Mouse (Mus musculus) left cerebral cortex, postnatal 25 days (tissue): ENCODE measurements around the gene Cdca4. TPM values are rescaled to one million over a fixed set of nuclear protein-coding genes. Genes with fewer than 3 reads are reported as not detected.

Experiments
- DNase-seq, 2 experiments: peaks; one replicate each; pipeline ENCODE4 v3.0.0; 2022; ENCODE audit warnings: low spot score in 2 of 2, mixed read lengths in 1 of 2
- intact Hi-C: fragments of 180-260 bp; cut with DNase I; formaldehyde crosslinking; loops from one replicate; pipeline ENCODE4 v1.15.1; 2025
- total RNA-seq, 2 experiments: library from RNA; stranded (reverse); gene quantifications; 2 replicates each; pipeline ENCODE4 v1.2.3; 2021

The Cdca4 gene
- total RNA-seq, 2 experiments from 2014 or later, result 9.5 to 10.6 TPM

DNA sequence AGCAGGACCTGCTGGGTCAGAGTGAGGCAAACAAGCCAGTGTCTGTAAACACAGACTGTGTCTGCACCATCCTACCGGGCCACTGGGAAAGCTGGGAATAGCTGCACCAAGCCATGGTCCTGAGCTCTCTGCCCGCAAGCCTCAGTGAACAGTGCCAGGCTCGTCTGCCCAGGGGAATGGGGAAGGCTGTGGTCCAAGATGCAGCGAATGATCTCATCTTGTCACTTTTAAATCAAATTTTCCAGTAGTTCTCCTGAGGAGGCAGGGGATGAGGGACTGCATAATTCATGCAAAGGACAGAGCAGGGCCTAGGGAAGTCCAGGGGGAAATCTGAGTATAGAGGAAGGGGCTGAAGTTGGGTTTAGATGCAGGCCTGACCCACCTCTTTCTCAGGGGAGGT, 21.4 kb downstream of the Cdca4 start:
- intact Hi-C loops, result loop anchor here (1.0 kb wide), 1 partner anchor 22 kb away; the partner anchor contains the start of gene Cdca4
- DNase-seq, result no peak

DNA sequence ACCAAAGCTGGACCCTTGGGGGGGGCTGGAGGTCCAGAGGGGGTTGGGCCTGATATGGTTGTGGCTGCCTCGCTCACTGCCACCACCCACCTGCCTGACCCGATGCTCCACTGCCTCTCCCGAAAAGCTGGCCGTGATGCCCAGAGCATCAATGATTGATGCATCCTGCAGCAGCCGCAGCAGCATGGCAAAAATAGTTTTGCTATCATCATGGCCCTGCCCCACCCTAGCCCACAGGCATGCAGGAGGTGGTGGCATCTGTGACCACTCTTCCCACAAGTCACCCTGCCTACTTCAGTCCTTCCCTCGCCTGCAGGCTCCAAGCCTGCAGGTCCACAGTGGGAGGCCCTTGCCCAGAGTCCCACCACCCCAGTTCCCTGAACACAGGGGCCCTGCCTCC, 23.2 kb downstream of the Cdca4 start:
- intact Hi-C loops, result no loop called here
- DNase-seq, result no peak

DNA sequence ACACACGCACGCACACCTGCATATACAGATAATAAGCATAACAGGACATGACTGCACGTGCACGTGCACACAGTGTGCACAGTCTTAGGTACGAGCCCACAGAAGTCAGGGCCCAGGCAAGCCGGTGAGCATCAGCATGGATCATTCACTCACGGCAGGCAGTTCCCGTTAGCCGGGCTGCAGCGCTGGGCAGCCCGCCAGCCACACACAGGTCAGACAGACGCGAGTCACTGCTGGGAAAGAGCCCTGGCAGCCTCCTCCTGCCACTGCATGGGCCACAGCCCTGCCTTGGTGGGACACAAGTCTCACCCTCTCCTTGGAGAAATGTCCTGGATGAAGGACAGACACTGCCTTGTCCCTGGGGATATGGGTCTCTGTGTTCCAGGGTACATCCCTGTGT, 25.2 kb downstream of the Cdca4 start:
- intact Hi-C loops, result loop anchor here (5.0 kb wide), 1 partner anchor 38 kb away; no protein-coding TSS in a partner anchor
- DNase-seq, result no peak

DNA sequence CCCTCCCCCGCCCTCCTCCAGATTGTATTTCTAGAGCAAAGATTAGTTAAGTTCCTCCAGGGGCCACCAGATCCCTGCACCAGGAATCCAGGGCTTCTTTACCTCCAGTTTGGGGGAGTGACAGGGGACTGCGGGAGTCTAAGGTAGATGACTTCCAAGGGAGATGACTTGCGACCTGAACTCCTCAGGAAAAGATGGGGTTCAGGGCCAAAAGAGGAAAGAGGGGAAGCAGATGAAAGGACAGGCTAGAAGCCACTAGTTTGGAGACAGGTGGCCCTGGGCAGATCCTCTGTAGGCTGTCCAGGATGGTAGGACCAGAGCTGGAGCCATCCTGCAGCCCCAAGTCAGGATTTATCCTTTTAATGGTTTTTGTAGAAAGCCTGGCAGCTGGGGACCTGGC, 26.3 kb downstream of the Cdca4 start:
- DNase-seq, result no peak
- intact Hi-C loops, result loop anchor here (5.0 kb wide), 1 partner anchor 39 kb away; no protein-coding TSS in a partner anchor

DNA sequence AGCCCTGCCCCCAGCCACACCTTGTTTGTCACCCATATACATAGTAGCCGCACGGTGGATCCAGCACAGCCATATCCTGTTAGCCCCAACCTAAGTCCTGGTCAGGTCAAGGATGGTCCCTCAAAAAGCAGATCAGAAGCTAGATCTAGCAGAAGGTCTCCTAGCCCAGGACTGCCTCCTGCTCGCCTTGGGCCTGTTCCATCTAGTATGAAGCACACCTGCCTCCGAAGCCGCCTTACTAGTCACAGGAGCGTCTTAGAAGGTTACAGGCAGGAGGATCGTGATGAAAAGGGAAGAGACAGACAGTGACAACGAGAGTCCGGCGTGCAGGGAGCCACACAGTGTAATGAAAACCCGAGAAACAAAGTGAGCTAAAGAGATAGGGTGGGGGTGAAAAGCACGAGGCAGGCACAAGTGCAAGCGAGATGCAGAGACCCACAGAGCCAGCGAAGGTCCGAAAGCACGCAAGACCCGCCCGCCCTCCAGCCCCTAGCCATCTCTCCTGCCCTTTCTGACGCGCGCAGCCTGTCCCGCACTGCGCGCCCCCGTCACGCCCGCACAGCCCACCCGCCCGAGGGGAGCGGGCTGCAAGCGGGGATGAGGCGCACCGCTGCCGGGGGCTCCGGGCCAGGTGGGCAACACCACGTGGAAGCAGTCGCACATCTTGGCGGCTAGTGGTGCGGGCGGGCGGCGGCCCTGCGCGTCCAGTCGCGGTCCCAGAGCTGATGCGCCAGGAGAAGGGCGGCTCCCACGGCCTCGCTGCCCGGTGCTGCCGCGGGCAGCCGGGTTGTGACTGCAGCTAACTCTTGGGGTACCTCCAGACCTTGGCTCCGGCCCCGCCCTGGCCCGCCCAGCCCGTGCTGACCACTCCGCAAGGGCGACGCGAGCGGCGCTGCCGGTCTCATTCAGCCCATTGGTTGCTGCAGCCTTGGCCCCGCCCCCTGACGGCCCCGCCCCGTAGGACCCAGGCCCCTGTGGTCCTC, 27.1 kb downstream of the Cdca4 start, which contains the start of gene Ahnak2:
TSS of gene Ahnak2 (minus strand) at position 794 of the 983 bp plus-strand sequence.
- no peak for DNase-seq
- intact Hi-C loops, result loop anchor here (5.0 kb wide), 1 partner anchor 40 kb away; no protein-coding TSS in a partner anchor

DNA sequence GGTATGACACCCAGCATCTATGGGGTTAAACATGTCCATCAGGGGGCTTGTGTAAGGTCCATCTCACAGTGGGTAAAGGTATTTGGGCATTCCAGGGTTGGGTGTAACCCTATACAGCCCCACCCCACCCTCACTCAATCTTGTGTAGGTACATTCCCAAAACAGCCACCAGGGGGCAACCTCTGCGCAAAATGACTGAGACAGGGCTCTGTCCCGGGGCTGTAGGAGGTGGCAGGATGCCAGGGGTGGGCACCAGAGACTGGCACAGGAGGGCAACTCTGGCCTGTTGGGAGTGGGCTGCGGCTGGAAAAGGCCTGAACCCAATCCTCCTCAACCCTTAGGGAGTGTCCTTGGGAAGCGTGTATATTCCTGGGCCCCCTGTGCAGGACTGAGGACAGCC, 28.7 kb downstream of the Cdca4 start:
- intact Hi-C loops, result loop anchor here (5.0 kb wide), 1 partner anchor 42 kb away; no protein-coding TSS in a partner anchor
- DNase-seq, result peak; percentile 49 to 57

DNA sequence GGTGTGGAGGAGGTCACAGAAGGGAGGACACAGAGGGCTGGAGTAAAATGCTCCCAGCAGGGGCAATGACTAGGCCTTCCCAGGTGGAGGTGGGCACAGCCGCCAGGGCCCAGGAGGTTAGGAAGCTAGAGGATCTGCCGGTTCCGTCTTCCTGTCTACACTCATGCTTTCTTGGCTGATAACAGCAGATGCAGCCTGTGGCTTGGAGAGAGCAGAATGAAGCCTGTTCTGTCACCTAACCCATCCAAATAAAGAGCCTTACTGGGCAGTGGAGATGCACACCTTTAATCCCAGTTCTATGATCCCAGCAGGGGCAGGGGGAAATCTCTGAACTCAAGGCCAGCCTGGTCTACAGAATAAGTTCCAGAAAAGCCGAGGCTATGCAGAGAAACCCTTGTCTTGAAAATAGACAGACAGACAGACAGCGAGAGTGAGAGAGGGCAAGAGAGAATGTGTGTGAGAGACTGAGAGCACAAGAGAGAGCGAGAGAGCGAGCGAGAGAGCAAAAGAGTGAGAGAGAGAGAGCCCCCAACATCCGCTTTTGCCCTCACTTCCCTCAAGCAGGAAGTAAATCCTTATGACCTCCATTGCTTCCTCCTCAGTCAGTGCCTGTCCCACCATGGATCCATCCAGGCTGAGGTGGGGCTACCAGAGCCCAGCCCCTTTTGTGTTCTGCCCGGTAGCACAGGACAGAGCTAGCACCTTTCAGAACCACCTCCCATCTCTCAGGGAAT, 29.8 kb downstream of the Cdca4 start:
- no peak for DNase-seq
- intact Hi-C loops, result loop anchor here (1.0 kb wide), 1 partner anchor 52 kb away; no protein-coding TSS in a partner anchor

DNA sequence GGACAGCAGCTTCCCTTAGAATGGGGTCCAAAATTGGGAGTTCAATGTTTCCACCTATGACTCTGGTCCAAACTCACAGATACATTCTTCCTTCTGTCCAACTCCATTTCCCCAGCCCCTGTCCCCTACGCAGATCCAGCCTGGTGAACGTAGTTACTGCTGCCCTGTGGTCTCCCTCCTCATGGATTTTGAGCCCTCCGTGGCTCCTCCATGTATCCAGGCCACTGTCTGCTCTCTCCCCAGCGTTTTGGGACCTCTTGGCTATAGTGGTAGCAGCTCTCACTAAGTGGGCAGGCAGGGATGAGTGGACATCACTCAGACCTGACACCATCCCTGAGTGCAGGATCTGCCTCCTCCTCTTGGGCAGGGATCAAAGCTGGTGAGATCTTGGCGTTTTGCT, 30.5 kb downstream of the Cdca4 start:
- intact Hi-C loops, result loop anchor here (1.0 kb wide), 1 partner anchor 51 kb away; no protein-coding TSS in a partner anchor
- no peak for DNase-seq

DNA sequence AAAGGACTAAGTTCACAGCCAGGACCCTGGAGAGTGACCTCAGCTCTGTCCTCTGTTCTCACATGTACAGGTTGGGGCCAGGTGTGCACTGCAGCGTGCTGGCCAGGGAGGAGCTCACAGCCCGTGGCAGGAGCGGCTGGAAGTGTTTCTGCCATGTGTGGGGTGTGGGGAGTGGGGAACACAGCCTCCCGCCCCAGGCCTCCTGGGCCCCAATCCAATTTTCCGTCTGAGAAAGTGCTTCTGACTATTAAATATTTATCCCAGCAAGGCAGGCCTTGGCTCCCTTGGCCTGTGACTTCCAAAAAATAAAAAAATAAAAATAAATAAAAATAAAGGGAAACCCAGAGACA, 30.9 kb downstream of the Cdca4 start:
- intact Hi-C loops, result no loop called here
- no peak for DNase-seq

DNA sequence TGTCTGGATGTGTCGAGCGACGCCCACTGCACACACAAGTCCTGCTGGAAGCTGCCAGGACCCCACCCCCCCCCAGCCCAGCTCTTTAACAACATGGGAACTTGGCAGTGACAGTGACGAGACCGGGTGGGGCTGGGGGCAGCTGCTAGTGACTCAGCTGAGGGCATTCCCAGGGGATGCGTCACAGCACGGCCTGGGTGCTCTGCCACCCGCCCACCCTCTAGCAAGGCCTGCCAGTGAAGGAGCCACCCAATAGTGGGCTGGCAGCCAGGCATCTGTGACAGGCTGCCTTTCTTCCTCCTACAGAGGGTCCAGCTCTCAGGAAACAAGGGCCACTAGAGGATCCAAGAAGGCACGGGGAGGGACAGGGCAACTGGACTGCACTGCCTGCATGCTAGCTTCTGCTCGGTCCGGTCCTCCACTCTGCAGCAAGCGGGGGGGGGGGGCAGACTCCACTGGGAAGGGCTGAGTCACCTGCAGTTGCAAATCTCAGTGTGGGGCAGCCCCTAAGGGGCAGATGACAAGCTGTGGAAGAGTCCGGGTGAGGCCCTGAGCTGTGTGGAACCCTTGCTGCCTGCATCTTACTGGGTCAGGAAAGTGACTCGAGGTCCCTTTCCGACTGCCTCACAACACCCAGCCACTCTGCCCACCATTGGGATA, 31.4 kb downstream of the Cdca4 start:
- intact Hi-C loops, result no loop called here
- DNase-seq, result peak; percentile 49 to 83

DNA sequence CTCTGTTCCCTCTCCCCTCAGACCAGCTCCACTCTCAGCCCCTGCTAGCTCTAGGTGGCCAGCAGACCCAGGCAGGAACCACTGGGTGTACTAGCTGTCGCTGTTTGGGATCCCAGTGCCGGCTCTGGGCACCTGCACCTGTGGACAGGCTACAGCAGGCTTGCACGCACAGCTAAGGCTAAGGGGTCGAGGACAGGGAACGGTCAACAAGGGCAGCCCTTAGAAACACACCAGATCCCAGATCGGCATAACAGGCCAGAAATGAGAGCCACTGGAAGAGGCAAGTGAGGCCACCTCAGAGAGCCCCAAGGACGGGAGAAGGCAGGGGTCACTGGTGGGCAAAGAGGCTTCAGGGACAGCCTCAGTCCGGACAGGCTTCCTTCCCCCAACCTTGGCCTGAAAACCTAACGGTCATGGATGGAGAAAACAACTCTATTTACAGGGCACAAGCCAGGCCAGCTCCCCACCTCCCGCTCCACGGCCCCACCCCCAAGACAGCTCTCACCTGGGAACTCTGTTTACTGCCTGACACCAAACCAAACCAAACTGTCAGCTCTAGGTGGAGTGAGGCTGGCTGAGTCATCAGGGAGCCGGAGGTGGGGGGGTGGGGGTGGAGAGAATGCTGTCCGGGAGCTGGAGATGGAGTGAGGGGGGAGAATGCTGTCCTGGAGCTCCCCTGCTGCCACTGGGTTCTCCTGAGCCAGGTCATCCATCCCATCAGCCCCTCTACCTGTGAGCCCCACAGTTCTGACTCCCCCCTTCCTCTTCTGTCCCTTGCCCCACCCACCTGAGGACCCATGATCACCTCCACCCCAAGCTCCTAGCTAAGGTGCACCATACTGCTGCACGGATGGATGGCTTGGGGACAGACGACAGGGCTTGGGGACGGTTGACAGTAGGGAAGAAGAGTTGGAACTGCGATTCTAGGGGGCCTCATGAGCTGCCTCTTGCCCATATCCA, 32.4 kb downstream of the Cdca4 start:
- intact Hi-C loops, result no loop called here

DNA sequence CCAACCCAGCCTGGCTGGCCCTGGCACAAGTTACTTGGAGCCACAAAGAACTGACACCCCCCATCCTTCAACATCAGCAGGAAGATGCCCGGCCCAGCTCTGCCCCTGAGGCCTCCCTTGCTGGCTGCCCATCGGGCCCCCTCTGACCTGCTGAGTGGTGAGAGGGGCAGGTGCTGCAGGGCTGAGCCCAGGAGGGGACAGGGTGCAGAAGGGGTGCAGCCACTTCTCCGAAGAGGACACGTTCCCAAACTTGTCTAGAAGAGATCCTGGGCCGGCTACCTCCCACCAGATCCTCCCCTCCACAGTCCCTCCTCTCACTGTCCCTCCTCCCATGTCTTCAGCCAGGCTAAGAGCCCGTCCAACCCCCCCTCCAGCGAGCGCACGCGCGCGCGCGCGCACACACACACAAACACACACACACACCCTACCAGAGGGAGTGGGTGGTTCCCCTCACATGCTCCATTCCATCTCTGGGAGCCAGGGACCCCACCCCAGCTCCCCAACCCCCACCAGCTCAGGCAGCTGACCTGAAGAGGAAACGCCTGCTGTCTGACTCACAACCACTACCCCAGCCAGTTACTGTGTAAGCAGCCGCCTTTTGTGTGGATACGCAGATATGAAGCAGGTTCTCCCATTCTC, 33.6 kb downstream of the Cdca4 start:
- no peak for DNase-seq
- intact Hi-C loops, result no loop called here

More for the DNA sequence above, 32.4 kb downstream of the Cdca4 start:
- DNase-seq, result no peak

DNA sequence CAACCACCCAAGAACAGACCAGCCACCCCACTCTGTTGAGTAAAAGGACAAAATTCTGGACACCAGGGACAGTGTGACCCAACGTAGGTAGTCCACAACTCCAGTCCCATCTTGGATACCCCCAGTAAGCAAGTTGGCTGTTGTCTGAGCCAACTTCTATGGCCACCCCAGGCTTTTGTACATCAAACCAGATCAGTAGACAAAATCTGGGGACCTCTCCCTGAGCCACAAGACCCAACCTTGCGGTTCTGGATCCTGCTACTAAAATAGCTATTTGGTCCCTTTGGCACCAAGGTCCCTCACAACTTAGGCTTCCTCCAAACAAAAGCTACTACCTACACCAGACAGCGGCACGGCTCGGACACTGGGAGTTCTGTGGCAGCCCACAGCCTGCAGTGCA, 34.2 kb downstream of the Cdca4 start:
- intact Hi-C loops, result no loop called here
- no peak for DNase-seq

DNA sequence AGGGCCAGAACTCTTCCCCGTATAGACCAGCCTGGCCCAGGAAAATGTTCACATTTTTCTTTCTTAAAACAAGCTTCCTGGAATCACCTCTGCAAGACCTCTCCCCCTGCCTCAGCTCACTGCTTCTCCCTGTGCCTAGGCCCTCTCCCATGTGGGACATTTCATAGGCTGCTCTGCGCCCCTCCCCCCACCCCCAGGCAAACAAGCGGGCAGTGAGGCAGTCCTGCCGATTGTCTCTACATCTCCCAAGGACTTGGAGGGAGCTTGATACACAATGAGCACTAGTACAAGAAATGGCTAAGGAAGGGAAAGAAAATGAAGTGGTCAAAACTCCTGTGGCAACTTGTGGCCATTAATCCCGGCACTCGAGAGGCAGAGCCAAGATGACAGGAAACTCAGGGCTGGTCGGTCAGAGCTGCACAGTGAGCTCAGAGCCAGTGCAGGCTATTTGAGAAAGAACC, 34.8 kb downstream of the Cdca4 start:
- DNase-seq, result no peak
- intact Hi-C loops, result no loop called here

DNA sequence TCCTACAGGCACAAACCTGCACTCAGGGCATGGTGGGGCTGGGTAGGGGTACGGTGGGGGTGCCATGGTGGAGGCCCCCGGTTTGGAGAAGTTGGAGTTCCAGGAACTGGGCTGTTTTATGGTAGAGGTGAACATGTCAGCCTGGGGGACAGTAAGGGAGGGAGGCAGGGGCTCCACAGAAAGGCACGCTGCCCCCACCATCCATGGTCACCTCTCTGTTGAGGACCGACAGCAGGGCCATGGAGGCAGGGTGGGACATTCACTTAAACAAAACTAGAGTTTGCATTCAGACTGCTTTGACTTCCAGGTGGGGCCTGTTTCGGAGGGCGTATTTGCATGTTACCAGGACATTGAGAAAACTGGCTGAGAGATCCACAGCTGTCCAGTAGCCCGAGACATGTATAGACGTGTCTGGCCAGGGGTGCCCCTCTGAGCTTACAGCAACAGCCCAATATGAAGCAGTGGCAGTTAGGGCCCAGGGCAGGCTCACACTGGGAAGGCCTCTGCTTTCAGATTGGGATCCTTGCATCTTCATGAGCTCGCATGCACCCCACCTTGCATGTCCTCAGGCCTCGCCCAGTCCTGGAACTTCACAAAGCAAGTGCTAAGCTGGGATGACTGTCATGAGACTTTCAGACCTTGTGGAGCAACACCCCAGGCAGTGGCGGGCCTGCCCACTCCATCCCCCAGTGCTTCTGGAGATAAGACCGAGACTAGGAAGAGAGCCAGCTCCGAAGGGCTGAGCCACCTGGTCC, 35.4 kb downstream of the Cdca4 start:
- intact Hi-C loops, result no loop called here
- DNase-seq, result no peak

DNA sequence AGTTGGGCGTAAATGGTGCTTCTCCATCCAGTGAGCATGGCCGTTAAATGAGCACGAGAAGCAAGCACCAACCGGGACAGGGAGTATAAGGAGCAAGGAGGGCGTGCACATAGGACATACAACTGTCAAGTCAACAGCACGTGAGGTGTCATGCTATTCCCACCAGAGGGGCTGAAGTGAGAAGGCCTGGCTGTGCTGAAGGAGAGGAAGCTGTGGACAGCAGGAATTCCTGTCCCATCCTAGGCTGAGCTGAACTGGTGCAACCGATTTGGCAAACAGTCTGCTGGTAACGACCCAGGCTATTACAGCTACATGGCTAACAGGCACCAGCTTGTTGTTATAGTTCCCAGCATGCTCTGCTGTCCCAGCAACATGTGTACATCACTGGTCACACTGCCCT, 38.2 kb downstream of the Cdca4 start:
- DNase-seq, result no peak
- intact Hi-C loops, result no loop called here

DNA sequence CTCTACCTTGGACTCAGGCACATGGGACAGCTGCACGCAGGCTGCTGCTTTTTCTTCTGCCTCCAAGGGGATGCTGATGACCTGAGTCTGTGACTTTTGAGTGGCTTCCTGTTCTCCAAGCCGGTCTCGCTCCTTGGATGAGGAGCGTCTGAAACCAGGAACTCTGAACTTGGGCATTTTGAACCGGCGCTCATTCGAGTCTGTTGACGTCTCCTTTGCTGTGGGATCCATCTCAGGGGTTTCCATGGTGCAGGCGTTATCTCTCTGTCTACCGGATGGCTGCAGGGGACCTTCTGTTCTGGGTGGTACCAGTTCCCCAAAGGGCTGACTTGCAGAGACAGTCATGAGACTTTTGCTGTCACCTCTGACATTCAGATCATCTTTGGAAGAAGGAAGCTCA, 54.7 kb downstream of the Cdca4 start:
- no peak for DNase-seq
- intact Hi-C loops, result no loop called here
